Mouse (Mus musculus) myocyte (in vitro differentiated cells): Measurements from ENCODE around the gene Wdr77.
"Not testable (repeated sequence)": the region's sequence is repeated elsewhere in the genome, so short reads cannot be mapped to it uniquely, and the experiment has no call there.

Experiments
- CEBPB ChIP-seq: IDR thresholded peaks from 2 replicates; pipeline ENCODE4 v1.6.1; 2011; ENCODE audit warnings: mild to moderate bottlenecking, moderate library complexity; ENCODE audit not compliant: poor library complexity, insufficient read depth, severe bottlenecking
- E2F4 ChIP-seq: IDR thresholded peaks from one replicate; pipeline ENCODE4 v1.6.1; 2011; ENCODE audit warnings: mild to moderate bottlenecking, control low read depth, moderate library complexity; ENCODE audit not compliant: insufficient read depth
- MAX ChIP-seq: IDR thresholded peaks from one replicate; pipeline ENCODE4 v1.6.1; 2011; ENCODE audit warnings: low read depth, mild to moderate bottlenecking, control low read depth
- MYOD1 ChIP-seq, 3 experiments: IDR thresholded peaks; one replicate each; pipeline ENCODE4 v1.6.1; 2011; ENCODE audit warnings: control low read depth in 2 of 3, low read depth in 2 of 3, mild to moderate bottlenecking in 2 of 3, moderate library complexity in 1 of 3; ENCODE audit not compliant: insufficient read length in 2 of 3, control insufficient read depth in 1 of 3
- MYOG ChIP-seq, 3 experiments: IDR thresholded peaks; one replicate each; pipeline ENCODE4 v1.6.1; 2011; ENCODE audit warnings: control low read depth in 2 of 3, low read depth in 2 of 3, mild to moderate bottlenecking in 2 of 3; ENCODE audit not compliant: insufficient read length in 2 of 3, control insufficient read depth in 1 of 3, insufficient read depth in 1 of 3
- POLR2A ChIP-seq: IDR thresholded peaks from one replicate; pipeline ENCODE4 v1.6.1; 2011; ENCODE audit warnings: low read depth, mild to moderate bottlenecking, control low read depth, moderate library complexity; ENCODE audit not compliant: insufficient read length
- POLR2AphosphoS2 ChIP-seq: IDR thresholded peaks from one replicate; pipeline ENCODE4 v1.6.1; 2011; ENCODE audit warnings: low read depth, control low read depth; ENCODE audit not compliant: insufficient read length
- REST ChIP-seq: IDR thresholded peaks from one replicate; pipeline ENCODE4 v1.6.1; 2011; ENCODE audit warnings: mild to moderate bottlenecking, control low read depth, moderate library complexity; ENCODE audit not compliant: insufficient read depth, insufficient read length
- TCF12 ChIP-seq: IDR thresholded peaks from one replicate; pipeline ENCODE4 v1.6.1; 2011; ENCODE audit warnings: mild to moderate bottlenecking, control low read depth; ENCODE audit not compliant: poor library complexity, insufficient read depth, severe bottlenecking
- USF1 ChIP-seq: IDR thresholded peaks from one replicate; pipeline ENCODE4 v1.6.1; 2011; ENCODE audit warnings: low read depth, mild to moderate bottlenecking, control low read depth, moderate library complexity

DNA sequence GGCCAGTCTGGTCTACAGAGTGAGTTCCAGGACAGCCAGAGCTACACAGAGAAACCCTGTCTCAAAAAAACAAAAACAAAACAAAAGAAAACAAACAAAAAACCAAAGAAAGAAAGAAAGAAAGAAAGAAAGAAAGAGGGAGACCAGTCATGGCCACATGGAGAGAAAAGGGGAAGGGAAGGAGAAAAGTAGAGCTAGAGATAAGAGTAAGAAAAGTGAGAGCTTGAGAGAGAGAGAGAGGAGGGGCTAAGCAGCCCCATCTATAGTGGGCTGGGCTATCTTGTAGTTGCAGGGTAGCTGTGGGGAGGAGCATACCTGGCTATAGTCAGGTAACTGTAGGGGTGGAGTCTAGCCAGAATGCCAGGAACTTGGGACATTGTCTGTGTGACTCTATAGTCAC lies 38.4 kb upstream of the Wdr77 start:
- TF ChIP-seq E2F4; MAX; MYOG (IDR thresholded peaks at IDR 0.05; ENCODE audit: control insufficient read depth in 1 of 3, insufficient read depth in 1 of 3, insufficient read length in 2 of 3, low read depth in 2 of 3); POLR2A; TCF12; MYOD1 (IDR thresholded peaks at IDR 0.05; ENCODE audit: control insufficient read depth in 1 of 3, insufficient read length in 2 of 3, low read depth in 2 of 3); POLR2AphosphoS2; USF1; REST; CEBPB: not testable (repeated sequence)
